Mouse (Mus musculus): Measurements from ENCODE around the gene Kcnj12. TPM values are rescaled to one million over a fixed set of nuclear protein-coding genes. Genes with fewer than 3 reads are reported as not detected.
A peak's percentile ranks its signal among the peaks of the same experiment; 100 is the strongest.

The Kcnj12 gene
- 4.6 and 4.7 TPM in 2 replicates for polyA plus RNA-seq (2015; fragmentation: Nextera tagmentation; extraction: Ambion mirVana)

- Histone ChIP-seq H3K9me3 (no peaks in the 10 kb centered on the region), H3K27me3 (replicated peaks) (peaks cover 27% of the 10 kb centered on the region), H3K4me1 (peaks cover 34% of the 10 kb centered on the region), H3K4me3 (peak within 1 kb of the TSS; percentile 58), H3K36me3 (replicated peaks) (no peaks in the 10 kb centered on the region), H3K9ac (peak within 1 kb of the TSS; percentile 50), H3K27ac (peak within 1 kb of the TSS; percentile 51), H3K4me2 (peak within 1 kb of the TSS; percentile 59)
- WGBS: 1% methylated on average over 80 of the region's 81 CpGs
- ATAC-seq (replicated peaks): peak; percentile 16; the same call in 1 of the 2 replicates
Measured at GRCm38 (mm10) chr11:61022550-61023391, at the start of gene Kcnj12. Gene Kcnj12, plus strand, starts transcription at chr11:61022564.

- no peak overlapping the region for H3K9ac ChIP-seq
- H3K27ac ChIP-seq: no peak overlapping the region
- H3K9me3 ChIP-seq: no peaks in the 10 kb centered on the region
- no peak for ATAC-seq (replicated peaks)
- no peaks in the 10 kb centered on the region for H3K27me3 ChIP-seq (replicated peaks)
- no peak overlapping the region for H3K4me2 ChIP-seq
- H3K4me1 ChIP-seq: no peaks in the 10 kb centered on the region
- WGBS: 81% methylated on average over 11 of the region's 11 CpGs
- H3K4me3 ChIP-seq: no peak overlapping the region
- H3K36me3 ChIP-seq (replicated peaks): no peaks in the 10 kb centered on the region
Measured at GRCm38 (mm10) chr11:60975097-60975496, 47.3 kb upstream of the Kcnj12 start.

GRCm38 (mm10) chr11:60976234-60976633 is 46.1 kb upstream of the Kcnj12 start:
- Histone ChIP-seq H3K27ac (no peak overlapping the region), H3K4me2 (no peak overlapping the region), H3K9ac (no peak overlapping the region), H3K4me1 (no peaks in the 10 kb centered on the region), H3K36me3 (replicated peaks) (no peaks in the 10 kb centered on the region), H3K27me3 (replicated peaks) (no peaks in the 10 kb centered on the region), H3K4me3 (no peak overlapping the region), H3K9me3 (no peaks in the 10 kb centered on the region)
- 56% methylated on average over 2 of the region's 2 CpGs for whole genome bisulfite sequencing
- no peak for ATAC-seq (replicated peaks)

- Histone ChIP-seq H3K4me1 (peaks cover under 1% of the 10 kb centered on the region; the same call in 1 of the 2 replicates), H3K4me3 (no peak overlapping the region), H3K4me2 (no peak overlapping the region), H3K9me3 (no peaks in the 10 kb centered on the region), H3K9ac (no peak overlapping the region), H3K27ac (no peak overlapping the region), H3K36me3 (replicated peaks) (no peaks in the 10 kb centered on the region), H3K27me3 (replicated peaks) (no peaks in the 10 kb centered on the region)
- WGBS: 8% methylated on average over 7 of the region's 8 CpGs
- ATAC-seq (replicated peaks): no peak
Measured at GRCm38 (mm10) chr11:60976742-60977141, 45.6 kb upstream of the Kcnj12 start.

GRCm38 (mm10) chr11:60977153-60977552 is 45.2 kb upstream of the Kcnj12 start:
- H3K4me1 ChIP-seq: peaks cover 5% of the 10 kb centered on the region; the same call in 1 of the 2 replicates
- WGBS: 53% methylated on average over 3 of the region's 3 CpGs

GRCm38 (mm10) chr11:60978658-60979057 is 43.7 kb upstream of the Kcnj12 start:
- Histone ChIP-seq H3K36me3 (replicated peaks) (no peaks in the 10 kb centered on the region), H3K27me3 (replicated peaks) (no peaks in the 10 kb centered on the region), H3K4me3 (no peak overlapping the region), H3K27ac (no peak overlapping the region), H3K9me3 (no peaks in the 10 kb centered on the region), H3K4me2 (no peak overlapping the region), H3K9ac (no peak overlapping the region), H3K4me1 (peaks cover 6% of the 10 kb centered on the region; the same call in 1 of the 2 replicates)
- WGBS: 93% methylated on average over 2 of the region's 2 CpGs
- no peak for ATAC-seq (replicated peaks)

More at GRCm38 (mm10) chr11:60977153-60977552, 45.2 kb upstream of the Kcnj12 start:
- Histone ChIP-seq H3K27ac (no peak overlapping the region), H3K9ac (no peak overlapping the region), H3K9me3 (no peaks in the 10 kb centered on the region), H3K4me2 (no peak overlapping the region), H3K4me3 (no peak overlapping the region), H3K27me3 (replicated peaks) (no peaks in the 10 kb centered on the region), H3K36me3 (replicated peaks) (no peaks in the 10 kb centered on the region)
- no peak for ATAC-seq (replicated peaks)

GRCm38 (mm10) chr11:60979788-60980187 is 42.6 kb upstream of the Kcnj12 start:
- Histone ChIP-seq H3K9ac (no peak overlapping the region), H3K27me3 (replicated peaks) (no peaks in the 10 kb centered on the region), H3K27ac (no peak overlapping the region), H3K4me3 (no peak overlapping the region), H3K36me3 (replicated peaks) (no peaks in the 10 kb centered on the region), H3K9me3 (no peaks in the 10 kb centered on the region), H3K4me1 (peaks cover 6% of the 10 kb centered on the region; the same call in 1 of the 2 replicates), H3K4me2 (no peak overlapping the region)
- ATAC-seq (replicated peaks): no peak
- 90% methylated on average over 5 of the region's 5 CpGs for whole genome bisulfite sequencing

- WGBS: 62% methylated on average over 14 of the region's 14 CpGs
- no peak overlapping the region for H3K4me3 ChIP-seq
- H3K27ac ChIP-seq: peak overlapping the region; percentile 4; the same call in 1 of the 2 replicates
- H3K27me3 ChIP-seq (replicated peaks): no peaks in the 10 kb centered on the region
- ATAC-seq (replicated peaks): peak; percentile 42; the same call in 1 of the 2 replicates
- H3K36me3 ChIP-seq (replicated peaks): no peaks in the 10 kb centered on the region
- no peak overlapping the region for H3K9ac ChIP-seq
- H3K4me1 ChIP-seq: peaks cover 6% of the 10 kb centered on the region; the same call in 1 of the 2 replicates
- H3K4me2 ChIP-seq: no peak overlapping the region
- H3K9me3 ChIP-seq: no peaks in the 10 kb centered on the region
Measured at GRCm38 (mm10) chr11:60981693-60982486, 40.5 kb upstream of the Kcnj12 start.

- Histone ChIP-seq H3K36me3 (replicated peaks) (no peaks in the 10 kb centered on the region), H3K9me3 (no peaks in the 10 kb centered on the region), H3K4me2 (no peak overlapping the region), H3K27ac (no peak overlapping the region), H3K9ac (no peak overlapping the region), H3K4me3 (no peak overlapping the region), H3K4me1 (peaks cover 6% of the 10 kb centered on the region; the same call in 1 of the 2 replicates), H3K27me3 (replicated peaks) (no peaks in the 10 kb centered on the region)
- WGBS: 61% methylated on average over 13 of the region's 13 CpGs
- no peak for ATAC-seq (replicated peaks)
Measured at GRCm38 (mm10) chr11:60984912-60985558, 37.3 kb upstream of the Kcnj12 start.

- Histone ChIP-seq H3K4me2 (no peak overlapping the region), H3K27ac (no peak overlapping the region), H3K9me3 (no peaks in the 10 kb centered on the region), H3K36me3 (replicated peaks) (no peaks in the 10 kb centered on the region), H3K4me1 (no peaks in the 10 kb centered on the region), H3K27me3 (replicated peaks) (no peaks in the 10 kb centered on the region), H3K4me3 (no peak overlapping the region), H3K9ac (no peak overlapping the region)
- no peak for ATAC-seq (replicated peaks)
- 82% methylated on average over 3 of the region's 3 CpGs for WGBS
Measured at GRCm38 (mm10) chr11:60990428-60990827, 31.9 kb upstream of the Kcnj12 start.

- Histone ChIP-seq H3K9ac (no peak overlapping the region), H3K4me3 (no peak overlapping the region), H3K9me3 (no peaks in the 10 kb centered on the region), H3K27ac (no peak overlapping the region), H3K27me3 (replicated peaks) (no peaks in the 10 kb centered on the region), H3K36me3 (replicated peaks) (no peaks in the 10 kb centered on the region), H3K4me1 (0 out of 2 replicates have a peak, but pooled peaks cover 6% of the 10 kb centered on the region), H3K4me2 (no peak overlapping the region)
- 61% methylated on average over 8 of the region's 8 CpGs for WGBS
- no peak for ATAC-seq (replicated peaks)
Measured at GRCm38 (mm10) chr11:61002736-61003135, 19.6 kb upstream of the Kcnj12 start.

GRCm38 (mm10) chr11:61004046-61004445 is 18.3 kb upstream of the Kcnj12 start:
- no peak overlapping the region for H3K9ac ChIP-seq
- H3K4me3 ChIP-seq: no peak overlapping the region
- WGBS: 61% methylated on average over 4 of the region's 4 CpGs
- no peak overlapping the region for H3K27ac ChIP-seq
- H3K9me3 ChIP-seq: no peaks in the 10 kb centered on the region
- no peaks in the 10 kb centered on the region for H3K27me3 ChIP-seq (replicated peaks)
- H3K36me3 ChIP-seq (replicated peaks): no peaks in the 10 kb centered on the region
- no peak overlapping the region for H3K4me2 ChIP-seq
- no peak for ATAC-seq (replicated peaks)
- H3K4me1 ChIP-seq: 0 out of 2 replicates have a peak, but pooled peaks cover 6% of the 10 kb centered on the region

Data from midbrain, embryonic 15.5 days (tissue).